Mouse (Mus musculus) gastrocnemius, adult 8-10 months (tissue): ENCODE measurements around the gene Dnah7c. TPM values are rescaled to one million over a fixed set of nuclear protein-coding genes. Genes with fewer than 3 reads are reported as not detected.
"Not testable (repeated sequence)": the region's sequence is repeated elsewhere in the genome, so short reads cannot be mapped to it uniquely, and the experiment has no call there.

ENCODE experiments used
- DNase-seq, 2 experiments: peaks; one replicate each; pipeline ENCODE4 v3.0.0; 2022; ENCODE audit warnings: low spot score in 2 of 2
- total RNA-seq, 4 experiments: library from RNA; stranded (reverse); gene quantifications; 2 replicates each; pipeline ENCODE4 v1.2.4; 2022

The Dnah7c gene
- not detected for total RNA-seq

DNA sequence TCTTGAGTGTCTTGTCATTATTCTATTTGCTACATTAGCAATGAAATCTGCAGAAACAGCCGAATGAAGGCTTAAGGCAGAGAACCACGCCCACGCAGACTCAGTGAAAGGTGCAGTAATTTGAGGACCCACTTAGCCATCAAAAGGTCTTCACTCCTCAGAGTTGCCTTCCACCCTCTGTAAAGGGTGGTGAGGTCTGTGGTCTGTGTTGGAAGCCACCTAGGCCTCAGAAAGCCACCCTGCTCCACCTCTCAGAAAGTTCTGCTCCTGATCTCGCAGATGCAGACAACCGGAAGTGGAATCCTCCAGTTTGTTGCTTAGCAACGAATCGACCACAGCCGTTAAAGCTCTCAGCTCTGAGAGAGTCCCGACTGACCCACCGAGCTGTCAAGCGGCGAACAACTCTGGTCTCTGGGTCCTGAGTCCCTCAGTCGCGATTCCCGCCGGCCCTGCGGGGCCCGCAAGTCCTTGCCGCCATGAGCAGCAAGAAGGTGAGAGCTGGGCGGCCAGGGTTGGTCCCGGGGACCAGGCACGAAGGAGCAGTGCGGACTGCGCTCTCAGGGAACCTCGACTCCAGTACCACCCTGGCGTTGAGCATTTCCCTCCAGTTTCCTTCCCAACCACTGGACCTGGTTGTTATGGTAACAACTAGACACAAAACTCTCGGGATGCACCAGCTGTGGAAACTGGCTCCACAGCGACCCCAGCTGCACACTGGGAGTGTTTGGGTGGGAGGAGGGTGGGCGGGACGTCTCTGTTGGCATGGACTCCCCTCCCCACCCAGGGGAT is at the start of gene Dnah7c:
TSS of gene Dnah7c (plus strand) at position 456 of the 789 bp plus-strand sequence.
- DNase-seq = no peak

DNA sequence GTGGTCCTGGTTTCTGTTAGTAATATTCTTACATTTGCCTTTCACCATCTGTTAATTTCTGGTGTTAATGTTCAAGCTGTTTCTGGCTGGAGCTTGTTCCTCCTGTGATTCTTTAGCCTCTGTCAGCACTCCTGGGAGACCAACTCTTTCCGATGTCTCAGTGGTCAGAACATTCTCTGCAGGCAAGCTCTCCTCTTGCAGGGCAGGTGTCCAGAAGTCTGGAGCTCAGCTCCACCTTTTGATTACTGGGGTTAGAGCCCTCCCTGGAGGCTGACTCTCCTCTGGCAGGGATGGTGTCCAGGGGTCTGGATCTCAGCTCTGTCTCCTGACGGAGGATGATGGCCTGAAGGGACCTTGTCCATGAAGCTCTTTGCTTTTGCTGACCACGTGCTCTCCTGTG is 44.8 kb upstream of the Dnah7c start:
- not testable (repeated sequence) for DNase-seq

DNA sequence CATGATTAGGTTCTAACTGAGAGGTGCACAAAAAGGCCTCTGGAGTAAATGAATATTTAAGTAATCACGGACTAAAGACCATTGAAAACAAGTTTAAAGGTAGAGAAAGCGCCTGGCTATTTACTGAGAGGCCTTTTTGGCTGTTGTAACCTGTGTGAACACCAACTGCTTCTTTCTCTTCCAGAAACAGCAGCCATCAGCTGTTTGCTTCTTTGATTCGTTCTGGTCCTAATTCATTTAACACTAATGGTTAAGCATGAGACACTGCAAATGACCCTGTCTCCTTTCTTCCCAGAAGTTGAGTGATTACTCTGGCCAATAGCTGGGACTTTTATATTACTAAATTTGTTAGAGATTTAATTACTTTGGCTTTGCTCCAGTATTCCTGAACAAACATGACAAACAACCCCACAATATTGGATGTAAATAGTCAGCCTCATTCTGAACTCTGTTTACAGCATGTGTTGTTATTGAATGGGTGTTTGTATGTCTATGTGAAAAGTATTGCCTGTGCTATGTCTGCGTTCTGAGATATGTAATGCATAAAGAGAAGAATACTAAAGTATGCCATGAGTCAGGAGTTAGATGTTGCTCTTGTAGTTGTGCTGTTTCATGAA is 30.6 kb upstream of the Dnah7c start:
- DNase-seq = not testable (repeated sequence)

DNA sequence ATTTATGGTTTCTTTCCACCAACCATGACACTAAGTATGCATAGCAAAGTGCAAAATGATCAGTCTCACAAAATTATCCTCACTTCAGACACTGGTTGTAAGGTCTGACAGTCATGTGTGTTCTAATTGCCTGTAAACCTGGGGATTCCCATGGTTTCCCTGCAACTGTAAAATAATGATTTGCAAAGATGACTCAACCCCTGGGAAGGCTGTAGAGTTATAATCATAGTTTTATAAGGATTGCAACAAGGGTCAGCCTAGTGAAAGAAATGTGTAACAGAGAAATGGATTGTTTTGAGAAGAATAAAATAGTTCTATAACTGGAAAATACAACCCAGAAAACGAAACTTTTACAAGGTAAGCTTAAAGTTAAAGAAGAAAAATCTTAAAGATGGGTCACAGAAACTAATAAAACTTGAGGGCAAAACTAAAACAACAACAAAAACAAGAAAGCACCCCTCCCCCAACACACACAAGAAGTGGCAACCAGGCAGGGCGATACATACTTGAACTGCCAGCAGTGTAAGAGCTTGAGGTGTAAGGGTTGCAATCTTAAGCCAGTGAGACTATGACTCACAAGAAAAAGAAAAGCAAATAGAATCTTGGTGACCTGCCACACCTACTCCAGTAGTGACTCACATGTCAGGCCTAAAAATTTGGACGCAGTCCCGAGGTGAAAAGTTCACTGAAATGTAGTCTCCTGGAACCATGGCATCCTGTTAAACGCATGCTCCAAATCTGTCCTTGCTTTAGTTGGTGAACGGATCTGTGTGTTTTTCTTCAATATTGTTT is 16.9 kb upstream of the Dnah7c start:
- no peak for DNase-seq

DNA sequence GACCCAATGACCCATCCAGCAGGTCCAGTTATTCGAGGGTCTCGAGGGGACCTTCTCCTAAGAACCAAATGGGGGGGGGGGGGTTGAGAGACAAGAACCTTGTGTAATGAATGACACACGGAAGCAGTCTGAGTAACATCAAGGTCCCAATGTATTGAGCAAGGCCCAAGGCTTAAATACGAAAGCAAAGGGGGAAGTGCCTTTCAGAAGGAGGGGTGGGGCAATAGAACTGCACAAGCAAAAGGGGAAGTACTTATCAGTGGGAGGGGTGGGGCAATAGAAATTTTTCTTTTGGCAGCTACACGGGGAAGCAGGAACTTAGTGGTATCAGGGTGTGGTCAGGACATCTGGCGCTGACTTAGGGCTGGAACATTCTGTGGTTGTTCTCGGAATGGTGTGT is 10.6 kb upstream of the Dnah7c start:
- not testable (repeated sequence) for DNase-seq

DNA sequence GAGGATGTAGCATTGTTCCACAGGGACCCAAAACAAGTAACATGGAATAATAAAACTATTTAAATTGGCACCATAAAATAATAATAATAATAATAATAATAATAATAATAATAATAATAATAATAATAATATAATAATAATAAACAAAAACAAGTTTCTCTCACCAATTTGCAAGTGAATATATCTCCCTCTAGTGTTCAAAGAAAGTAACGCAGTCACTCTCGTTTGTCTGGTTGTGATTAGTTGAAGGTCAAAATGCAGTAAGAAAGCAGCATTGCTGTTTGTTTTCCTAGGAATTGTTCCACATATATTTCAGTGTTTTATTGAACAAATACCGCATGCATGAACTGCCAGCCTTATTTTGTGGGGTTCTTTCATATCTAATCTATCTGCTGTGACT is 8.4 kb upstream of the Dnah7c start:
- not testable (repeated sequence) for DNase-seq

DNA sequence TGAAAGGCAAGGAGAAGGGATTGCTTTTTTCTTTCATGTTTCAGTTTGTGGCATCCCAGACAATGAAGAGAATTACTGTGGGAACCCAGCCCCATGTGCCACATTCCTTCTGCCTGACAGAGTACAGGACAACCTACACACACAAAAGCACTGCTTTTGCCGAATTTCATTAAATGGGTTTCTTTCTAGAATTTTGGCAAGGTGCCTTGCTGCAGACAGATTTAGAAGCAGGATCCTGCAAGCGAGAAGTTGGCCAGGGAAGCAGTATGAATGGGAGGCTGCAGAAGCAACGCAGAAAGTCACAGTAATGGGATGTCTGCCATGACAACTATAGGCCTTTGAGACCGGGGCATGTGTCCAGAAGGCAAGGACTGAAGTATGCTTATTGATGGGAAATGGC is 6.4 kb upstream of the Dnah7c start:
- DNase-seq = not testable (repeated sequence)

DNA sequence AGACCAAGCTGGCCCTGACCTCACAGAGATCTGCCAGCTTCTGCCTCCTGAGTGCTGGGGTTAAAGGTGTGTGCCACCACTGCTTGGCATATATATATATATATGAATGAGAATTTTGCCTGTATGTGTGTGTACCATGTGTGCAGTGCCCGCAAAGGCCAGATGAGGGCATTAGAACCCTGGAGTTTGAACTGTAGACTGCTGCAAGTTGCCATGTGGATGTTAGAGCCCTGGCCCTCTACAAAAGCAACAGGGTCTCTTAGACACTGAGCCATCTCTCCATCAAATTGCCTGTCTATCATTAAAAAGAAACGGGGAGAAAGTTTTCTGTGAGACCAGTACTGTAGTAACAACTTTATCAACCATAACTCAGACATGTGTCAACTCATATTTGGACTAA is 3.0 kb downstream of the Dnah7c start:
- DNase-seq = no peak

DNA sequence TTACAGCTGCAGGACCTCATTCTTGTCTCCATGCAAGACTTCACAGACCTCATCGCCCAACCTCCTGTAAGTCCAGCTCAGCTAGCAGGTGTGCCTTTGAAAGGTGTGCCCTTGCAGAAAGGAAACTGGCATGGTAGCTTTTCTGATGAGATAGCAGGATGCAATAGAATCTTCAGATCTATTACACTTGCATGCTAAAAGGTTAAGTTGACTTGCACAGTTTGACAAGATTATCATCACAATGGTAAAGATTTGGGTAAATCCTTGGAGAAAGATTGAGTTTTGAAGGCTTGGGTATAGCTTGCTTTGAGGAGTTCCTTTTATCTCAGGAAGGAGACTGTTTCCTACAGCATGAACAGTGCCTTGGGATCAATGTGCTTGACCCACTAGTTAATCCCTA is 89.3 kb downstream of the Dnah7c start:
- DNase-seq = not testable (repeated sequence)

DNA sequence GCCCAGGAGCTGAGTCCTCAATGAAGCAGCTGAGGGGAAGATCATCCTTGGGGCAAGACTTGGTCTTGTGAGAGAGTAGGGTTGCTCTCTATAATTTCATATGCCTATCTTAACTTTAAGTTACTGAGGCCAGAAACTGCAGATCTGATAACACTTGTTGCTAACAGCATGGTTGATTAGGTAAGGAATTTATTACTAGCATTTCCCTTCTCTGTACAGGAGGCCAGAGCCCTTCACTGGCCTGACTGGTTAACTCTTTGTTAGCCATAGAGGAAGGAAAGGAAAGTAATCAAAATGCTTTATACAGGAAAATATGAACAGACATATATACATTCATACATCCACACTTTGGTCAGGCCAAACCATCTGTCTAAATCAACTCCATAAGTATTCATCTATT is 95.6 kb downstream of the Dnah7c start:
- no peak for DNase-seq

DNA sequence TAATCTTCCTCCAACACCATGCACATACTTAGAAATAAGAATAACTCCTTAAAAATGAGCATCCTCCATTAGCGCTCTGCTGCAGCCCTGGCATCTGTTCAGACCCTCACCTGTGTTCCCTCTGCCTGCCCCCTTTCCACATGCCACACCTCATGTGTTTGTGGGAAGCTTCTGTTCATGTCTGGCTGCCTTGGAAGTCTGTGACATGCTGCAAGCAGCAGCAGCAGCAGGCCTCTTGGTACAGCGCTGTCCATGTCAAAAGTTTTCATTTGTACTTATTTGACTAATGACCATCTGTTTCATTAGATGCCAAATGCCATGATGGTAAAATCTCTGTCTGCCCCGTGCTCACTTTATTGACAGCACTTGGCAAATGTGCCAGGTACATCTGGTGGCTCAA is 101.1 kb downstream of the Dnah7c start:
- DNase-seq = not testable (repeated sequence)

DNA sequence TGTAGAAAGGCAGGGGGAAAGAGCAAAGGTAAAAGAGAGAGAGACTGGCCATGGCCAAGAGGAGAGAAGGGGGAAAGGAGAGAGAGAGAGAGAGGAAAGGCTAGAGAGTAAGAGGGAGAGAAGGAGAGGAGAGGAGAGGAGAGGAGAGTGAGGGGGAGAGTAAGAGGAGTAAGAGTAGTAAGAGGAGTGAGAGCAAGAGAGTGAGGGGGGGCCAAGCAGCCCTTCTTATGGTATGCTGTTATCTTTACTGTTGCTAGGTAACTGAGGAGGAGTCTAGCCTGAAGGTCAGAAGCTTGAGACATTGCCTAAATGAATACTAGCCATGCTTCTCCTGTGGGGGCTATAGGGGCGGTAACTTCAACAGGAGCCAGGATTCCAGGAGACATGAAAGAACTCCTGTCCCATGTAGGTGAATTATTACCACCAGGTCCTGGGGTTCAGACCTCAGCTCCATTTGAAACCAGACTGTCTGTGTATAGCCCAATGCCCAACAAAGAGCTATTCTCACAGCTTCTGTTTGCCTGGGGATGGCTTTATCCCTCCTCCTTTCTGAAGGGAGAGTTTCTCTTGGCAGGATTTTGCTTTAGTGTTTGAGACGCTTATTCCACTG is 119.5 kb downstream of the Dnah7c start:
- DNase-seq = no peak

DNA sequence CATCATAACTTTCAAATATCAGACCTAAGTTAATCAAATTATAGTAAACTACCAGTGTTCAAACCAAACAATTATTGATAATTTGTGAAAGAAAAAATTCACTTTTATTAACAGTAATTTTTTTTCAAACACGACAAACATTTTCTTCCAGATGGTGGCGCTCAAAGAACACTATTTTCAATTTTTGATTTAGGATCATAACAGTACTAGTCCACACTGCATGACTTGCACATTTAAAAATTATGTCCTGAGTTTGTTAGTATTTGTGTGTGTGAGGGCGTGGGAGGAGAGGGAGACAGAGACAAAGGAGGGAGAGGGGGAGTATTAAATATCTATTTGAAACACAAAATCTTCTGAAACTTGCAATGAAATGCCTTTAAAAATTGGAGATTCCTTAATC is 155.0 kb downstream of the Dnah7c start:
- DNase-seq = no peak

DNA sequence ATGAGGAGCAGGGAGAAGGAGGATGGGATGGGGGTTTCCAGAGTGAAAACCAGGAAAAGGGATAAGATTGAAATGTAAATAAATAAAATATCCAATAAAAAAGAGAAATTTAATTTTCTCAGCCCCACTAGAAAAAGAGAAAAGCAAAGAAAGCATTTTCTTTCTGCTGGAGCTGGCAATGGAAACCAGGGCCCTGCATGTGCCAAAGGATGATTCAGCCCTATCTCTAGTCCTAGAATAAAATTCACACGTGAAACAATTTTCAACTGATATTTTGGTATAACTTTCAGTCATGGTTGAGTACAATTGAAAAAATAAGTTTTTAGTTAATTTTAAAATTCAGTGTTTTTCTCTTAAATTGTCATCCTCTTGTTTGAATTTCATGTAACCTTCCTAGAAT is 168.4 kb downstream of the Dnah7c start:
- DNase-seq = not testable (repeated sequence)

DNA sequence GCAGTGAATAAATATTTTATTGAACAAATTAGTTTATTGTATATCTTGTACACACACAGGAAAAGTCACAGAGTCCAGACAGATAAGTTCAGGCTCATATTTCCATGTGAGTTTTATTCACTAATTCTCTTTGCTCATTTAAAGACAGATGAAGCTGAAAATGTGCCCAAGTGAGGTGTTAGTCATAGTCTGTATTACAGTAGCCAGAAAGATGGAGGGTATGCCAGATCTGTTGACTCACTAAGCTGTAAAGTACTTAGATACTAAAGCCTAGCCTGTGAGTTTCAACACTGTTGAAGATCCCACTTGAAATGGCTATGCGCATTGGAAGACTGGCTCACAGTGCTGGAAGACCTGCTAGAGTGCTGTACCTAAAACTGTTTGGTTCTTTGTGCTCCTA is 171.0 kb downstream of the Dnah7c start:
- DNase-seq = not testable (repeated sequence)

DNA sequence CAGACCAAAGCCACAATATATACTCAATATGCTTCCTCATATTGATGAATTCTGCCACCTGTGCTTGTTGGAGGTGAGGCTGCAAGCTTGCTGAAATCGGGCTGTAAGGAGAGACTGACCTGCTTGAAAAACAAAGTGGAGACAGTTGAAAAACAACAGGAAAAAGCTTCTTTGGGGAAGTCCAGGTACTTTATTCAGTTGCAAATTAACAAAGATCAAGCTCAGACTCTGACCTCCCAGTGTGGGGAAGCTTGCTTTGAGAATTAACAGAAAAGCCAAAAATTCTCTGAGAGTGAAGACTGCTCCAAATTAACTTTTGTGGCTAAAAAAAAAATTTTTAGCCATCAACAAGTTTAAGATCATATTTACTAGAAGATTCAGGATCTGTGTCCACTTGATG is 194.9 kb downstream of the Dnah7c start:
- DNase-seq = no peak

DNA sequence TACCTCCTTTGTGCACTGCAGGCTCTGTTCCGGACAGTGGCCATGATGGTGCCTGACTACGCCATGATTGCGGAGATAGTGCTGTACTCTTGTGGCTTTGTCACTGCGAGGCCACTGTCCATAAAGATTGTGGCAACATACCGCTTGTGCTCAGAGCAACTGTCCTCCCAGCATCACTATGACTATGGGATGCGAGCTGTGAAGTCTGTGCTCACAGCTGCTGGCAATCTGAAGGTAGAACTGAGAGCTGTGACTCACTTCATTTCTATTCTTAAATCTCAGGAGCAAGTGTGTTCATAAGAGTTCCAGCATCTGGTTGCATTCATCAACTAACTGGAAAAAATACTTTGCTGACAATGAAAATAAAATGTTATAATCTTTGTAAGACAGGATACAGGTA is 200.5 kb downstream of the Dnah7c start:
- DNase-seq = not testable (repeated sequence)

DNA sequence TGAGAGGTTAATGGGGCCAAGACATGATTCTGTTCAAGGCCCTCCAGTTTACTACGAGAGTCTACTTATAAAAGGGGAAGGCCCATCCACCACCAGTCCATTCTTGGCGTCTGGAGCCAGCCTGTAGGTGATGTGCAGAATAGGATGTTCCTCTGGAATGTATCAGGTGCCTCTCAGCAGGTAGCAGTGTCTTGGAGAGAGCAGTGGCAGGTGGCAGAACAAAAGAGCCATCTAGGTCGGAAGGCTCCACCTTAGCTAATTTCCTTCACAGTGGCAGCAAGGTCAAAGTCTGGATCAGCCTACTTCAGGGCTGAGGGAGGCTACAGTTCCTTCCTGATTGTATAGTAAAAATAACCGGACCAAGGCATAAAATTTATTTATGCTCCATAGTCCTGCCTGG is 224.4 kb downstream of the Dnah7c start:
- DNase-seq = not testable (repeated sequence)

DNA sequence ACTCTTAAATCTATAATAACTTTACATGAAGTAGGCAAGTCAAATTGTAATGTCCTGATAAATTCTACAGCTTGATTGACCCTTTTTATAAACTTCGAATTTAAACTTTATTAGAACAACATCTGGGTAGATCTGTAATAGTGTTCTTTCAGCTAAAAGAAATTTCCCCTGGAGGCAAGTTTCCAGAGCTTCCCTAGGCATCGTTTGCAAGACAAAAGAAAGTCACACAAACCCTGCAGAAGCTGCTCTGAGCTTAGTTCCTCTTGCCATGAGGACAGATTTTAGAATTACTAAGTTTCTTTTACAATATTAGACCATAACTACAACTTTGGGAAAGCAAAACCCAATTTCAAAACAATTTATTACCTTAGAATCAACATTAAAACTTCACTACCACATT is 227.3 kb downstream of the Dnah7c start:
- not testable (repeated sequence) for DNase-seq

DNA sequence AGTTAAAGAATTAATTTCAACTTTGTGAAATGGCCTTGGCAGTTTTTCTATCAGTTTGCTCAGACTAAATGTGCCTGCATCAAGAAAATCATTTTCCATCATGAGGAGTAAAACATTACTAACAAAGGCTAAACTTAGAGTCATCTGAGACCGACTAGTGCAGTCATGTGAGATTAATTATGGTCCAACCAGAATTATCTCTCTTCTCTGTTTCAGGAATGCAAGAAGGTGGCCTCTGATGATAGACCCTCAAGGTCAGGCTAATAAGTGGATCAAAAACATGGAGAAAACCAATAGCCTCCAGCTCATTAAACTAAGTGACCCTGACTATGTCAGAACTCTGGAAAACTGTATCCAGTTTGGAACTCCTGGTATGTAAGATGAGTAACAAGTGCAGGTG is 299.4 kb downstream of the Dnah7c start:
- DNase-seq = not testable (repeated sequence)

DNA sequence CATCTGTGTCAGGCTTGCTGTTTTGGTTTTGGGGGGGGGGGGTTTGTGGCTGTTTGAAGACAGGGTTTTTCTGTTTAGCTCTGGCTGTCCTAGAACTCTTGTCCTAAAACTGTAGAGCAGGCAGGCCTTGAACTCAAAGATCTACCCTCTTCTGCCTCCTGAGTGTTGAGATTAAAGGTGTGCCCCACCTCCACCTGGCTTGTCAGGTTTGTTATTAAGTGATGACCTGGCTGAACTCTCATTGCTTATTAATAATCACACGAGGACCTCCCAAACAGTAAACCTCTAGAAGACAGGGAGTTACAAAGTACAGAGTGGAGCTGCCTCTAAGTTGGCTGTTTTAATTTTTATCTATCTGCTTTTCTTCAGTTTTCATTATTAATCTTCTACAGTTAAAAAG is 299.9 kb downstream of the Dnah7c start:
- DNase-seq = no peak

DNA sequence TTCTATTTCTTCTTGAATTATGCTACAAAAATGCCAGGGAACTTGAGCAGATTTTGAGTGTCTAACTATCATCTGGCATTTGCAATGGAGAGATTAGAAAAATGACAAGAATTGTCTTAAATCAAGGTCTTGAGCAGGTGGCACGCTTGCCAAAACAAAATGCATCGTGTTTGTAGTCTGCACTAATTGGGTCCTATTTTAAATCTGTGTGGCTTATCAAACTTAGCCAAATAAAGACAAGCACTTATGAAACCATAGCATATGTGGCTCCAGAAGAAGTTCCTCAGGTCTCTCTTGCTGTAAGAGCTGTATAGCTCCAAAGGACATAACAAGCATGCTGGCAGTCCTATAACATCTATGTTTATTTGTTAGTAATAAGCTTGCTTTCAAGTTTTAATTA is 300.3 kb downstream of the Dnah7c start:
- DNase-seq = not testable (repeated sequence)
